Mouse (Mus musculus): ENCODE data around the gene Gm1113.

- TF ChIP-seq POLR2A (IDR thresholded peaks at IDR 0.05; ENCODE audit: borderline replicate concordance, extremely low read depth, insufficient read depth, insufficient read length, poor library complexity, severe bottlenecking) (peak; percentile 66), CTCF (IDR thresholded peaks at IDR 0.05; ENCODE audit: borderline replicate concordance, extremely low read depth, insufficient read depth, insufficient read length) (no peak)
These were observed 40.4 kb upstream of the Gm1113 start, which contains the start of the genes Ddx25 and Pus3 for GRCm38 (mm10) chr9:35558257-35559008.
